Mouse (Mus musculus): ENCODE data around the gene Plau. TPM values are rescaled to one million over a fixed set of nuclear protein-coding genes. Genes with fewer than 3 reads are reported as not detected.
A peak's percentile ranks its signal among the peaks of the same experiment; 100 is the strongest.

Gene Plau
- polyA plus RNA-seq, 1 experiment from 2014 or later, result 0.72 TPM

DNA sequence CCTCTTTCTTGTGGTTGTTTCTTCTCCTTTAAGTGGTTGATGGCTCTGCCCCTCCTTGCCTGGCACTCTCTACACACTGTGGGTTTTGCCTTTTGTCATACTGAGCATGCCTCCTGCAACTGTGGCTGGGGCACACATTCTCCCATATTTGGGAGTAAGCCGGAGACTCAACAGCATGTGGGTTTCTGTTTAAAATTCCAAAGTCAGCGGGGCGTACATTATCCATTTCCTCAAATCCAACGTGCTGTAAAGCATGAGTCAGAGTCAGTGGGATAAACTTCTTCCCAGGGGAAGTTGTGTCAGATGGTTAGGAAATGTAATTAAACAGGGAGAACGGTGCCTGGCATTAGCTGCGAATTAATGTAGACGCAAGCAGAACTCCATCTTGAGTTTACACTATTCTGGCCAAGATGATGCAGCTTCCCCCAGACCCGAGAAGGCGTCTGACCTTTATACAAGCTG, 55.5 kb downstream of the Plau start:
- H3K9ac ChIP-seq (ENCODE audit: low read depth, low read length), result no peak overlapping the region
- 34% methylated on average over 9 of the region's 9 CpGs for WGBS
- no peak; the same call in 1 of the 2 replicates for ATAC-seq
- H3K9me3 ChIP-seq (replicated peaks; ENCODE audit: control insufficient read depth, low read length, poor library complexity, severe bottlenecking), result no peaks in the 10 kb centered on the region
- H3K36me3 ChIP-seq (ENCODE audit: control insufficient read depth, insufficient read depth, low read length), result no peaks in the 10 kb centered on the region
- no peak overlapping the region for H3K4me2 ChIP-seq (ENCODE audit: low read length)
- peak overlapping the region; percentile 22; the same call in 1 of the 2 replicates for H3K27ac ChIP-seq (ENCODE audit: low read length)
- no peak overlapping the region for H3K4me3 ChIP-seq (ENCODE audit: low read depth, low read length)
- H3K27me3 ChIP-seq (ENCODE audit: control insufficient read depth, insufficient read depth, low read depth, low read length), result no peaks in the 10 kb centered on the region
- H3K4me1 ChIP-seq (ENCODE audit: control insufficient read depth, insufficient read depth, low read length), result no peaks in the 10 kb centered on the region

Other genes starting within 250 kb of the Plau start
- gene Usp54, start 195.6 kb upstream of the Plau start, polyA plus RNA-seq (2015; fragmentation: Nextera tagmentation; extraction: Ambion mirVana), result 13.8 and 14.2 TPM in 2 replicates
- 0.19 TPM in 1 of 2 replicates, not detected in the other for gene Myoz1, start 180.1 kb upstream of the Plau start, polyA plus RNA-seq (2015; fragmentation: Nextera tagmentation; extraction: Ambion mirVana)
- gene Synpo2l, start 168.3 kb upstream of the Plau start, polyA plus RNA-seq (2015; fragmentation: Nextera tagmentation; extraction: Ambion mirVana), result 0.16 and 0.24 TPM in 2 replicates
- gene Sec24c, start 162.4 kb upstream of the Plau start, polyA plus RNA-seq (2015; fragmentation: Nextera tagmentation; extraction: Ambion mirVana), result 89.9 and 92.9 TPM in 2 replicates
- gene Fut11, start 141.7 kb upstream of the Plau start, polyA plus RNA-seq (2015; fragmentation: Nextera tagmentation; extraction: Ambion mirVana), result 25.5 and 27.2 TPM in 2 replicates
- 166 and 171 TPM in 2 replicates for gene Chchd1, start 133.7 kb upstream of the Plau start, polyA plus RNA-seq (2015; fragmentation: Nextera tagmentation; extraction: Ambion mirVana)
- 44.9 and 50.3 TPM in 2 replicates for gene Zswim8, start 129.1 kb upstream of the Plau start, polyA plus RNA-seq (2015; fragmentation: Nextera tagmentation; extraction: Ambion mirVana)
- 17.5 and 19.3 TPM in 2 replicates for gene Ndst2, start 102.1 kb upstream of the Plau start, polyA plus RNA-seq (2015; fragmentation: Nextera tagmentation; extraction: Ambion mirVana)
- 149 and 180 TPM in 2 replicates for gene Camk2g, start 42.6 kb upstream of the Plau start, polyA plus RNA-seq (2015; fragmentation: Nextera tagmentation; extraction: Ambion mirVana)
- gene Vcl, start 92.7 kb downstream of the Plau start, polyA plus RNA-seq (2015; fragmentation: Nextera tagmentation; extraction: Ambion mirVana), result 11.9 and 12.6 TPM in 2 replicates
- gene Ap3m1, start 215.8 kb downstream of the Plau start, polyA plus RNA-seq (2015; fragmentation: Nextera tagmentation; extraction: Ambion mirVana), result 80.9 and 83.3 TPM in 2 replicates
- gene Adk, start 215.9 kb downstream of the Plau start, polyA plus RNA-seq (2015; fragmentation: Nextera tagmentation; extraction: Ambion mirVana), result 40.4 and 41.1 TPM in 2 replicates